Mouse (Mus musculus) cerebellum, adult 2 months (tissue): ENCODE measurements around the gene Scarb2.

Experiments
- CTCF ChIP-seq: fragments of 200-500 bp; IDR thresholded peaks from 2 replicates; pipeline ENCODE4 v1.5.1; 2011; ENCODE audit warnings: low read depth, mild to moderate bottlenecking, control low read depth, low read length, moderate library complexity, borderline replicate concordance; ENCODE audit not compliant: insufficient read depth
- POLR2A ChIP-seq: fragments of 200-500 bp; IDR thresholded peaks from 2 replicates; pipeline ENCODE4 v1.6.1; 2011; ENCODE audit warnings: low read length, control low read depth, borderline replicate concordance; ENCODE audit not compliant: insufficient read depth

- TF ChIP-seq CTCF (no peak), POLR2A (no peak)
Measured at GRCm38 (mm10) chr5:92490779-92491178, 15.9 kb downstream of the Scarb2 start.
